In the genomic region with DNA sequence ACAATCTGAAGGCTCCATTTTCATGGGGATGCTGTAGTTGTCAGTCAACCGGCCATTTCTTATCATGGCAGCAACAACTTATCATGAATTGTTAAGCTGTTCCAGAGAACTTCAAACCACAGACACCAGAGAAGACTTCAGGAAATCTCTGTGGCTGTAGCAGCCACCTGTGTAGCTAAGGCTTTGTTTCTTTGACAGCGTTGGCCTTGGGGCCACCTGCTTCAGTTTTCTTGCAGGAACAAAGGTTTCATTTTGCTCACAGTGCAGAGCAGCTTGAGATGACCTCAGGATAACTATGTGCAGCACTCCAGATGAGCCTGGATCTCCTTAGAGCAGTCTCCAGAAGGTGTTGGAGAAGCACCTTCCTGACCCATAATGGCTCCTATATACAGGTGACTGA, we compare ENCODE assay signal across 27 mouse cellular contexts. TPM values are rescaled to one million over a fixed set of nuclear protein-coding genes. Genes with fewer than 3 reads are reported as not detected.
A peak's percentile ranks its signal among the peaks of the same experiment; 100 is the strongest.
DNase-seq lines count a peak whose midpoint lies in the region.
"Had no signal": no experiment of that assay in that cellular context is flagged by ENCODE, and none has a peak within 500 bp of the region (broad histone marks: within the 10 kb centered on the region; RNA-seq: fewer than 3 reads in every experiment).

No protein-coding gene starts in this region.

- DNase-seq in CD4-positive helper T cell, adult 2 months (ENCODE audit: low read depth, low spot score), result peak; percentile 34
- peak; percentile 29 for DNase-seq in induced T-regulatory cell, adult 2 months (ENCODE audit: low read depth)
- peak; percentile 76 for DNase-seq in thymus, postnatal 0 days (ENCODE audit: low spot score)
- DNase-seq in thymus, postnatal 36 days, result peak; percentile 28 to 50
- no peak for DNase-seq in testis, postnatal 14 days (ENCODE audit: low spot score)
- DNase-seq in B cell, adult 2 months, result no peak
- no peak for DNase-seq in gastrocnemius, adult 18-20 months (ENCODE audit: low spot score)
- DNase-seq: adrenal gland, adult 2 months; adrenal gland, postnatal 25 days; cerebellum, adult 18-20 months; cerebellum, adult 9-11 months; embryo, embryonic 11 days; gastrocnemius, postnatal 10 days; heart, adult 18-20 months; heart, postnatal 14 days had no signal

RNA-seq across cellular contexts. Expression of a gene that starts 48.7 kb away (rescaled TPM):
- not detected in 2 replicates for polyA plus RNA-seq in thymus, postnatal 0 days (2015; fragmentation: Nextera tagmentation; extraction: Ambion mirVana)
- total RNA-seq in gastrocnemius, adult 18-20 months (2021), result not detected
- total RNA-seq: adrenal gland, adult 2 months; adrenal gland, postnatal 25 days; common myeloid progenitor, adult 5-6 weeks; ES-E14; gastrocnemius, postnatal 10 days; gastrocnemius, postnatal 4 days; heart, adult 18-20 months; heart, postnatal 14 days had no signal
- polyA plus RNA-seq: adrenal gland, adult 2 months; embryonic facial prominence, embryonic 11.5 days; embryonic facial prominence, embryonic 15.5 days; erythroblast, embryonic 14.5 days; forebrain, embryonic 10.5 days; forebrain, embryonic 15.5 days; heart, embryonic 10.5 days; heart, embryonic 14.5 days; hindbrain, embryonic 10.5 days; hindbrain, embryonic 14.5 days had no signal

Comparison
In these comparisons a context has a peak if more than half of its experiments do, and no peak if none do; other contexts are left out.
1. DNase-seq: peak in CD4-positive helper T cell, adult 2 months (single experiment), induced T-regulatory cell, adult 2 months (single experiment), thymus, postnatal 0 days (single experiment) and thymus, postnatal 36 days (2 of 2); none in testis, postnatal 14 days (single experiment), B cell, adult 2 months (0 of 2) and gastrocnemius, adult 18-20 months (single experiment).